Mouse (Mus musculus) CD4-positive, CD25-positive, alpha-beta regulatory T cell, adult 2 months (primary cell): ENCODE data around the gene Fam43a.

Experiments
- DNase-seq: peaks from one replicate; pipeline ENCODE4 v3.0.0-alpha.2; 2012; ENCODE audit warnings: low read depth, low spot score

Gene Fam43a

DNA sequence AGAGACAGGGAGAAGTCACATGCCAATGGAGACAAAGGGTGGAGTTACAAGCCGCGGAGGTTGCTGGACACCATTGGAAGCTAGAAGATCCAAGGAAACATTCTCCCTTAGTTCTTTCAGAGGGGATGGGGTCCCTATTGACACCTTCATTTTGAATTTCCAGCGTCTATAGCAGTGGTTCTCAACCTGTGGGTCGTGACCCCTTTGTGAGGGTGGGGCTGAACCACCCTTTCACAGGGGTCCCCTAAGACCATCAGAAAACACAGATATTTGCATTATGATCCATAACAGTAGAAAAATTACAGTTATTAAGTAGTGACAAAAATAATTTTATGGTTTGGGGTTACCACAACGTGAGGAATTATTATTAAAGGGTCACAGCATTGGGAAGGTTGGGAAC, 30.0 kb downstream of the Fam43a start:
- no peak for DNase-seq

DNA sequence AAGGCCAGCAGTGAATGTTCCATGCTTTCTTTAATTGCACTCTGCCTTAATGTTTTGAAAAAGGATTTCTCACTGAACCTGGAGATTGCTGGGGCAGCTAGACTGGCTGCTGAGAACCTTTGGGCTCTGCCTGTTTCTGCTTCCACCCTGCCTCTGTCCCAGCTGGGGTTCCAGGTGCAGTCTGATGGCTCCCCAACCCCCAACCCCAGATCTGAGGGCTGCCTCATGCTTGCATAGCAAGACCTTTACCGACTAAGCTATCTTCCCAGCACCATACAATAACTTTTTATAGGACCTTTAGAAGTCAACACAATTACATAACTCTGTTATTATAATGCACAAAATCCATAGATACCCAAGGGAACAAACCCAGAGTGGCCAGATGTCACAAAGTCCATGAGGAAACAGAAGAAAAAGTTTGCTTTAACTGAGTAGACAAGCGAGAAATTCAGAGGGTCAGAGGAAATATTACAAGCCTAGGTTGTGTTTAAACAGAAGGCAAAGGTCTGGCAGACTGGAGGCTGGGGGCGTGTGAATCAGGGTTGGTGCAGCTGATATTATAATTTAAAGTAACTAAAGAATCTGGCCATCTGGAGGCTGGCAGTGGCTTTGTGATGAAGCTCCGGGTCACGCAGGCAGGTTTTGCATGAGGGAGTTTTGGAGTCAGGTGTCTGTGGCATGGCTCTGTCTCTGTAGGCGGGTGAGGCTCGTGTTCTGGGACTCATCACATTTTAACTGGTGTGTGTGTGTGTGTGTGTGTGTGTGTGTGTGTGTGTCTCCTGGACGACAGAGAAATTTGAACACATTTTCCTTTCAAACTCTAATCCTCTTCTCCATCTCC, 34.6 kb downstream of the Fam43a start:
- no peak for DNase-seq

DNA sequence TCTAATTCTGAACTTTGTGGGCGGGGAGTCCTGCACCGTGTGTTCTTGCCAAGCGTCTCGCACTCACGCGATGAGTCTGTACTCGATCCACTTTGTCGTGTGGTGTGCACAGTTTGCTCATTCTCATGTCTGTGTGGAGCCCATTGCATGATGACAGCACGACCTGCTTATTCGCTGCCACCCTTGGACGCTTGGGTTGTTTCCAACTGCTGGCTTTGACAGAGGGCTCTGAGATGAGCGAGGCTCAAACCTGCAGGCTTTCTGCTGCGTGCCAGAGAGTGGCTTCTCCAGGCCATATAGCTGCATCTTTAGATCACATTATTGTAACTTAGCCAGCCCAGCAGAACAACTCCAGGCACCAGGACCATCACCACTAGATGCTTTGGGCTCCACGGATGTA, 39.1 kb downstream of the Fam43a start:
- DNase-seq, result no peak

DNA sequence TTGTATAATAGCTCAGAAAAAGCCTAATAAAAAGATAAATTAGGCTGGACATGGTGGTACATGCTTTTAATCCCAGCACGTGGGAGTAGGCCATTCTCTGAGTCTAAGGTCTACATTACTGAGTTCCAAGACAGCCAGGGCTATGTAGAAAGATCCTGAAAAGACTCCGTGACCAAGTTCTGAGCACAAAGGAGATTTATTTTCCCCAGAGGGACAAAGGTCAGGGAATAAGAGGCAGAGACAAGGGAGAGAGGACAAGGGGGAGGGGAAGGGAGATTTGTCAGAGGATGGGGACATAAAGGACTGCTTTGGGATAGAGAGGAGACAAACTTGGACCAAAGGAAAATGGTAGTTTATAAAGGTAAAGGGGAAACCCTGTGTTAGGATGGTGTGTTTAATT, 41.1 kb downstream of the Fam43a start:
- DNase-seq, result no peak

DNA sequence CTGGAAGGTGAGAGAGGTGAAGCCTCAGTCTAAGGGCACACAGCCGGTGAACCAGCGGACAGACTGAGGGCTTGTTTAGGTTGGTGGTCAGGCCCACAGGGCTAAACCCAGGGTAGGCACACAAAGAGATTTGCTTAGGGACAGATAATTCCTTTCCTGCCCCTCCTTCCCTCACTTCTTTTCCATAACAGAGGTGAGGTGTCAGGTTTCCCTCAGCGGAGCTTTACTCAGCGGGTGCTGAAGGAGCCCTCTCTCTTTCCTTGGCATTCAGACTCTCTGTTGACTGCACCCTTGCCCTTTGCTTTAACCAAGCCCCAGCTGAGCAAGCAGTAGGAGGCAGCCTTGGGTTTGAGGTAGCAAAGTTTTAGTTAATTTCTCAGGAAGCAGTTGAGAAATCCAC, 41.9 kb downstream of the Fam43a start:
- no peak for DNase-seq

DNA sequence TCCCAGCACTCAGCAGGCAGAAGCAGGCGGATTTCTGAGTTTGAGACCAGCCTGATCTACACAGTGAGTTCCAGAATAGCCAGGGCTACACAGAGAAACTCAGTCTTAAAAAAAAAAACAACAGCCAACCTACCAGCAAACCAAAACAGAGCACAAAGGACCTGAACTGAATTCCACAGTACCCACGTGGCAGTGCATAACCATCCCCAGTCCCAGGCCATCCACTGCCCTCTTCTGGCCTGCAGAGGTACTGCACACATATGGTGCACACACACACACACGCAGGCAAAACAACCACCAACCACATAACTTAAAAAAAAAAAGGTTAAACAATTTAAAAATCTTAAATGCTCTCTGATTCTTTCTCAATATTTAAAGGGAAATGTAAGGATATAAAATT, 42.7 kb downstream of the Fam43a start:
- peak; percentile 14 for DNase-seq

DNA sequence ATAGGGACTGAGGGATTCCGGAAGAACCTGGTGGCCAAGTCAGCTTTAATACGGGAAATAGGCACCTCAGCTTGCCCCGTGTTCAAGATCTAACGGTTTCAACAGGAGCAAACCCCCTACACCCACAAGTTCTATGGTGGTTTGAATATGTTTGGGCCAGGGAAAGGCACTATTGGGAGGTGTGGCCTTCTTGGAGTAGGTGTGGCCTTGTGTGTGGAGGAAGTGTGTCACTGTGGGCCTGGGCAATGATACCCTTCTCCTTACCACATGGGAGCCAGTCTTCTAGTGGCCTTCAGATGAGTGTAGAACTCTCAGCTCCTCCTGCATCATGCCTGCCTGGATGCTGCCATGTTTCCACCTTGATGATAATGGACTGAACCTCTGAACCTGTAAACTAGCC, 45.5 kb downstream of the Fam43a start:
- no peak for DNase-seq

DNA sequence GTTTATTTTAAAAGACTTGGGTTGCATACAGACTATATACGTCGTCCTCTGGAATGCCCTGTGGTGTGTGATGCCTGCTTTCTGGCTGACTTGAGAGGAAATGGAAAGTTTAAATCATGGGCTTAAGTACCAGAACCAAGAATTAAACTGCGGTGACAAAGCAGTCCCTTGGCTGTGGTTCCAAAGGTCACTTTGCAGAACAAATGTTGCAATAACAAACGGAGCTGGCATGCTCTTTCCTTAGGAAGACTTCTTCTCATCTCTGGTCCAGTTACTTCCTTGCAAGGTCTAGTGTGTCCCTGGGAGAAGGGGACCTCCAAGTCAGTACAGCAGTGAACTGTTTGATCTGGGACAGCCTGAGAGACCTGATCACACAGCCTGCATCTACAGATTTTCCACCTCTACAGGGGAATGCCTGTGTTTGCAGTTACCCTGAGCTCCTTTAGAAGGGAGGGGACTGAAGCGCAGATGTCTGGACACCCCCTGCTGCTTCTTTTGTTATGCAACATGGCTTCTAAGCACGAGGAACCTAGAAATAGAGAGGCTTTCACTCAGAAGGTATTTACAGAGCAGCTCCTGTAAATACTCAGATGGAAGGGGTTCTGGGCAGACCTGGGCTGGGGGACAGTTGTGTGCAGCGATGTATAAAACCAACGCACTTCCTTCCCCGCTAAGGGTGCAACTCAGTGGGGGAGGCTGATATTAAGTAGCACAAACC, 46.5 kb downstream of the Fam43a start:
- DNase-seq, result no peak

DNA sequence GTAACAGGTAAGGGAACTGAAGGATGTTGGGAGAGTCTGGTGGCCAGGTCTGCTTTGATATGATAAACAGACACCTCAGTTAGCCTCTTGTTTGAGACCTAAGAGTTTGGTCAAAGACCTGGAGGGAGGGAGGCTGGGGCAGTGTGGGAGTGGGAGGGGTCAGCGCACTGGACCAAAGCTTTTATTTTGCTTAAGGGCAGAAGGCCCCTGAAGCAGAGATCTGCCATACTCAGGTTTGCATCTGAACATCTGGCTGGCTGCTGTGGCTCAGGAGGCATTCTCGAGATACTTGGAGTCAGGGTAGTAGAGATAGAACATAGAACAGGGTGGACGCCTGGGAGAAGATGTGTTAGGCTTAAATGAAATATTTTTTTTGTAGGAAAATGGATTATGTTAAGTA, 47.3 kb downstream of the Fam43a start:
- DNase-seq, result no peak

DNA sequence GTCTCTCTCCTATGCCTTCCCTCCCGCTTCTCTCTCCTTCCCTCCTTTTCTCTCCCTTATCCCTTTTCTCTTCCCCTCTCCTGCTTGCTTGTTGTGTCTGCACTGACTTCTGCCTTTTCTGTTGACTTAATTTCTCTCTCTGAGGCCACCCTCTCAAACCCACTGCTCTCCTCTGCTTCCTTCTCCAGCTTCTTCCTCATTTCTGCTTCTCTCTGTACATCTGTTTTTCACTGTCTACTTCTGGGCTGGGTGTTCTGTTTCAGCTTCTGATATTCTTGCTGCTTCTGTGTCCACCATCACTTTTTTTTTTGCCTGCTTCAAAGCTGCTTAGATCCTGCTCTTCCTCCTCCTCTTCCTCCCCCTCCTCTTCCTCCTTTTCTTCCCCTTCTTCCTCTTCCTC, 51.8 kb downstream of the Fam43a start:
- DNase-seq, result no peak
